Mouse (Mus musculus) spleen, postnatal 10 days (tissue): ENCODE measurements around the gene Pald1.

Source experiments
- DNase-seq, 2 experiments: peaks; one replicate each; pipeline ENCODE4 v3.0.0; 2021 to 2022; ENCODE audit warnings: low spot score in 2 of 2

Gene Pald1

GRCm38 (mm10) chr10:61328927-61329326 lies 54.4 kb downstream of the Pald1 start:
- no peak for DNase-seq

DNA sequence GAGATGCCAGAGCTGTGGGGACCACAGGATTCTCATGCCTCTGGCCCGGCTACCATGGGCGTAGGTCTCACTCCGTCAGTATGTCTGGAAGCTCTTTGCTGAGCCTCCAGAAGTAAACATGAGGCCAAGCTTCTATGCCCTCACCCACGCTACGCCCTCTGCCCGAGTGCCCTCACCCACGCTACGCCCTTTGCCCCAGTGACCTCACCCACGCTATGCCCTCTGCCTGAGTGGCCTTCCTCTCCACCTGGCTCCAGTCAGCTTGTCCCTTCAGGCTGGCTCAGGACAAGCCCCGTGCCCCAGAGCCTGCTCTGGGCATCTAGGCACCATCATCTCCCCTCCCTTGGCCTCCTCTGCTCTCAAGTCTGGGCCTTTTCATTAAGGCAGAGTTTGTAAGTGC lies 55.8 kb downstream of the Pald1 start:
- DNase-seq: no peak

DNA sequence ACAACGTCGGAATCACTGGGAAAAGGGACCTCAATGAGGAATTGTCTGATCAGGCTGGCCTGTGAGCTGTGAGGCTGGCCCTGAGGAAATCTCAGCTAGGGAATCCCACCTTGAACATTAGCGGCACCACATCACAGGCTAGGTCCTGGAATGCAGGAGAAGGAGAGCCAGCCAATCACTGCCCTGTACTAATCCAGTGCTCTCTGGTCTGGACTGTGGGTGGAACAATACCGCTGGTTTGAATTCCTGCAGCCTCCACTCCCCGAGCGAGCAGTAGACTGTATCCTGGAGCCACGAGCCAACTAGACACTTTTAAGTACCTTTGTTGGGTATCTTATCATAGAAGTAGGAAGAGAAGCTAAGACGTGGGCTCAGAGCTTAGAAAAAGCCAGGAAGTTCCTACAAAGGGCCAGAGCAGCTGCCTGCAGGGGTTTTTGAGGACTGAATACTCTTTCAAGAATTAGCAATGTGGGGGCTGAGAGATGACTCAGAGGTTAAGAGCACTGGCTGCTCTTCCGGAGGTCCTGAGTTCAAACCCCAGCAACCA lies 57.5 kb downstream of the Pald1 start:
- no peak for DNase-seq

GRCm38 (mm10) chr10:61324717-61325116 lies 58.6 kb downstream of the Pald1 start:
- DNase-seq: no peak

- no peak for DNase-seq
Observed at GRCm38 (mm10) chr10:61318527-61318926, 64.8 kb downstream of the Pald1 start.

GRCm38 (mm10) chr10:61315324-61315880 lies 67.9 kb downstream of the Pald1 start:
- DNase-seq: no peak

- DNase-seq: no peak
Observed at GRCm38 (mm10) chr10:61313750-61314149, 69.6 kb downstream of the Pald1 start.

DNA sequence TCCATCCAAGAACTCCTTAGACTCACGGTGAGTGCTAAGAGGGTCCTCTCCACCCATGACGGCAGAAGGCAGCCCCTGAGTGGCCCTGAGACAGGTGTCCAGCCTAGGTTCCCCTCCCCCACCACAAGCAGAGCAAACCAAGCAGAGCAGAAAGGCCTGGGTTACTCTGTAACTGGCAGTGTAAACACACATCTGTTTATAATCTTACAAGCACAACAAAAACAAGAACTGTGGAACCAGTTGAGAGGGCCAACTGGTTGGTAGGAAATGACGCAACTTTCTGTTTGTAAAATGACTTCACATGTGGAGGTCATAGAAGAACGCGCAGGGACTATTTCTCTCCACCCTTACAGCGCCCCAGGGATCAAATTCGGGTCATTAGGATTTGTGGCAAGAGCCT lies 70.6 kb downstream of the Pald1 start:
- no peak for DNase-seq

- DNase-seq: no peak
Observed at GRCm38 (mm10) chr10:61312159-61312558, 71.2 kb downstream of the Pald1 start.

DNA sequence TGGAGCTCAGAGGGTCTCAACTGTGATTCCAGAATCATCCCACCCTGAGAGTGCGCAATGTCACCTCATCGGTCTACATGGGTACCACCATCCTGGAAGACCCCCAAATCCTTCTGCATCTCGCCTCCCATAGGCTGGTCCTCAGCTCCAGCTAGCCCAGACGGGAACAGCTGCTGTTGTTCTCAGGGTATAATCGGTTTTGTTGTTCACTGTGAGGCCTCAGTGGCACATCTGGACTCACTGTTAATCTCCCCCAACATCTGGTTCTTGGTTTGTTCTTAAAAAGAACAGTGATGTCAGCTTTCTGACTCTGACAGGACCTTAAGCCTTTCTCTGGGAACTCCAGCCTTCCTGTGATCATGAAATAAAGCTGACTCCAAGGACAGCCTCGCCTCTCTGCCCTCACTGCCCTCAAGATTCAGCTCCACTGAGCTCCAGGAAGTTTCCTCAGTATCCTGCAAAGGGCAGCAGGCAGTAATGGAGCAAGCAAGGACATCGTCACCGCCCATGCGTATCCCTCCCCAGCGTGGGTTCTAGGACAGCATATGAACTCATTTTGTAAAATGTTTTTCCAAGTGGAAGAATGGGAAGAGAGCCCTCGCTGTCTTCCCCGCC lies 74.5 kb downstream of the Pald1 start:
- no peak for DNase-seq

DNA sequence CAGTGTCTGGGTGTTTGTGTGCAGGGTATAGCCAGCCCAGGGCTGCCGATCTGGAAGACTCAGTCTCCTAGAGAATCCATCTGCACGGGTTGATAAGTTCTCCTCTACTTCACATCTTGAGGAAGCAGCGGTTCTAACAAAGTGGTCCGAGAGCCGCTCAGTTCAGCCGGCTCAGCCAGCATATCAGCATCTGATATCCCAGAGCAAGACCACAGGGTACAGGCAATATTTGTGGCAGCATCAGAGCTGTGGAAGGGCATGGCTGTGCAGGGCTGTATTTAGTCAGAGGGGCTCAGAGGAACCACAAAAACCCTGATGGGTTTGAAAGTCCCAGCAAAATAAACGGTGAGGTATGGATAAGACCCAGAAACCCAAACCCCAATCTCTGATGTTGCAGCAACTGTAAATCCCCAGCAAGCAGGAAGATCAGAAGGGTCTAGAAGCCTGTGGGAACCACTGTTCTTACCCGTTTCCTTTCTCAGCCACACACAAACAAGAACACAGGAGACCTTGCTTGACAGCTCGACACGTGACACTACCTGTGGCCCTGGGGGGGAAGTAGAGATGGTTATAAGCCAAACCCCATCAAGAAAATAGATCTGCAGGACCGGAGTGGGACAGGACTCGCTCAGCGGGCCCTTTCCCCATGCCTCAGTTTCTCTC lies 77.3 kb downstream of the Pald1 start:
- DNase-seq: no peak

- DNase-seq: no peak
Observed at GRCm38 (mm10) chr10:61304046-61304445, 79.3 kb downstream of the Pald1 start.

GRCm38 (mm10) chr10:61300996-61301395 lies 82.3 kb downstream of the Pald1 start:
- DNase-seq: no peak

DNA sequence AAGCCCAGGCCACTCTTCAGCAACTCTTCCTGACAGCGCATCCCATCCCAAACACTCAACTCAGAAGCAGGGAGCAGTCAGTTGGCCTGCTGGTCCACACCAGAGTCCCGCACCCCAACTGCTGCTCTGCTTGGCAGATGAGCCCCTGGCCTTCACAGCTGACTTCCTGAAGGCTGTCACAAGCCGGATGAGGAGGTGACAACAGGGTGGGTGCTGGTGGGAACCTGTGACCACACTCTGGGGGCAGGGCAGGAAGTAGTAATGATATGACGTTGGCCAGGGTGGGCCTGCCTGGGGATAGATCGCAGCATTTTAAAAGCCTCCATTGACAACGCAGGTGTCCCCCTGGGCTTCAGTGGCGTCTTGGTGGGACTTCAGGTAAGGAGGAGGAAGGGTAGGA lies 85.9 kb downstream of the Pald1 start, which contains the start of gene Prf1:
TSS of gene Prf1 (plus strand) at position 357 of the 400 bp plus-strand sequence.
- peak in 1 of 2 experiments; percentile 56 for DNase-seq

DNA sequence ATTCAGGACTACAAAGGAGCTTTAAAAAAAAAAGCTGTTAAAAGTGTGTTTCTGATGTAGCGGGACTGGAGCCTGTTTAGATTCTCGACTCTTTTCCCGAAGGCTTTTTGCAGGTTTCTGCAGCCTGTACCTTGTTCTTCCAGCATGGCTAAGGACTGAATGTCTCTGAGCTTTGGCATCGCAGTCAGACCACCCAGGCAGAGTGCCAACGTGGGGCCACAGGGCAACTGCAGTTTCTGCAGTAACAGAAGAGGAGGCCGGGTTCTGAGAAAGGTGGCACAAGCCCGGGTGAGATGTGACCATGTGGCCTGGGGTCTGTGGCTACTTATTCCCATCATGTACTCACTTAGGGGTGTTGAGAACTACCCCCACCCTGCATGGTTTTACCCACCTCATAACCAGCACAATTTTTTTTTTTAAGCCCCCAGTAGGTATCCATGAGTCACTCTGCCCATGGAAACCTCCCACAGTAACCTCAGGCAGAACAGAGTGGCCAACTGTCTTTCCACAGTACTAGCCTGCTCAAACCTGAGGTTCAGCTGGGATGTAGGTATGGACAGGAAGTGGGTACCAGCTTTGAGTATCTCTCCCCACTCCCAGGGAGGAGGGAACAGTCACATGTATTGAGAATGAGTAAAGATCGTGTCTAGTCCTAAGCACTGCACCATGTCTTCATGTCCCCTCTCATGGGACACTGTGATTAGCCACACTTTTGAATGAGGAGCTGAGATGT lies 86.5 kb downstream of the Pald1 start:
- DNase-seq: no peak

DNA sequence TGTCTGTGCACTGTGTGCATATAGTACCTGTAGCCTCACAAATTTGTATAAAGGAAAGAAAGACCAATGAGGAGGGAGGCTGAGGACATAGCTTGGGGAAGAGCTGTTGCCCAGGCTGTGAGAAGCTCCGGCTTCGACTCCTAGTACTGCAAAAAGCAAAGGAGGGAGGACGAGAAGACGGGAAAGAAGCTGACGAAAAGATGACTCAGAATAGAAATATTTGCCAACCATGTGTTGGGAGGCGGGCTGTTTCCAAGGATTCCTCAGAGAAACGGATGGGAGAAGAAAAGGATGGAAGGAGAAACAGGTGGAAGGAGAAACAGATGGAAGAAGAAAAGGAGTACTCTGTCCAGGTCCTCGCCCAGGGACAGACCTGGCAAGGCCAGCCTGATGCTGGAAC lies 89.1 kb downstream of the Pald1 start:
- DNase-seq: no peak

GRCm38 (mm10) chr10:61290479-61290878 lies 92.9 kb downstream of the Pald1 start:
- DNase-seq: no peak

- DNase-seq: no peak
Observed at GRCm38 (mm10) chr10:61290016-61290415, 93.3 kb downstream of the Pald1 start.

- DNase-seq: no peak
Observed at GRCm38 (mm10) chr10:61286246-61286645, 97.1 kb downstream of the Pald1 start.

GRCm38 (mm10) chr10:61285271-61285670 lies 98.1 kb downstream of the Pald1 start:
- no peak for DNase-seq

GRCm38 (mm10) chr10:61284309-61284708 lies 99.0 kb downstream of the Pald1 start:
- DNase-seq: no peak

DNA sequence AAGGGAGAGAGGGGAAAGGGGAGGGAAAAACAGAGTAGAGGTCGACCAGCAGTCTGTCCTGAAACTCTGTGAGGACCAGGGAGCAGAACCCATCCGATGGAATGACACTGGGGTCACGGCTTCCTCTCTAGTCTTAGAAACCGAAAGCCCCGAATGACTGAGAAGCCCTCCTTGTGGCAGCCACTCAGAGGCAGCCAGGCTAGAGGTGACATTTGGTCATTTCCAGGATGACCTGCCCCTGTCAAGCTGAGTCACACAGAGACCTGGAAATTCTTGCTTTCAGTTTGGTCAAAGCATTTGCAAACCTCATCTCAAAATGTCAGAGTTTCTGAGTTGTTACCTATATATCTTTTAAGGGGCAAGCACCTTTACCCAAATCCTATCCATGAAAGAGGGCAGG lies 102.2 kb downstream of the Pald1 start:
- DNase-seq: no peak
